Mouse (Mus musculus) CH12.LX (cell line): ENCODE data around the gene Slc12a5. TPM values are rescaled to one million over a fixed set of nuclear protein-coding genes. Genes with fewer than 3 reads are reported as not detected.

ENCODE experiments used
- DNase-seq: peaks from one replicate; pipeline ENCODE4 v3.0.0-alpha.2; 2013; ENCODE audit errors: extremely low read depth
- H3K27ac ChIP-seq: 2 replicates; pipeline ENCODE4 v1.5.1; 2012; ENCODE audit warnings: low read depth, mild to moderate bottlenecking, control low read depth, moderate library complexity; ENCODE audit not compliant: insufficient read depth
- H3K27me3 ChIP-seq: replicated peaks from 2 replicates; pipeline ENCODE3; 2012; ENCODE audit warnings: inconsistent platforms
- H3K36me3 ChIP-seq, 2 experiments: replicated peaks in 1 of 2; 2 replicates each; pipeline versions ENCODE3 to v1.6.1; 2012; ENCODE audit warnings: inconsistent platforms in 1 of 2, low read length in 1 of 2, mild to moderate bottlenecking in 1 of 2, mixed read lengths in 1 of 2, moderate library complexity in 1 of 2; ENCODE audit not compliant: control insufficient read depth in 1 of 2, insufficient read depth in 1 of 2
- H3K4me1 ChIP-seq, 2 experiments: 2 replicates each; pipeline ENCODE4 v1.6.1; 2012; ENCODE audit warnings: inconsistent platforms in 1 of 2, moderate library complexity in 1 of 2; ENCODE audit not compliant: insufficient read depth in 2 of 2, control insufficient read depth in 1 of 2
- H3K4me2 ChIP-seq: 2 replicates; pipeline ENCODE4 v1.6.1; 2012; ENCODE audit warnings: low read depth, mild to moderate bottlenecking, control low read depth; ENCODE audit not compliant: poor library complexity, insufficient read depth, severe bottlenecking
- H3K4me3 ChIP-seq, 3 experiments: fragments of 150-350 bp in 1 of 3; sonication (generic) in 1 of 3; replicated peaks in 1 of 3; 2 replicates each; pipeline versions ENCODE3 to v1.5.1; 2011 to 2012; ENCODE audit warnings: low read depth in 2 of 3, low read length in 2 of 3, mild to moderate bottlenecking in 2 of 3, moderate library complexity in 2 of 3, control low read depth in 1 of 3, improper control_type of control experiment in 1 of 3, inconsistent platforms in 1 of 3, mixed read lengths in 1 of 3; ENCODE audit not compliant: poor library complexity in 1 of 3
- H3K79me2 ChIP-seq: replicated peaks from 2 replicates; pipeline ENCODE4 v1.6.1; 2012; ENCODE audit warnings: mild to moderate bottlenecking, moderate library complexity; ENCODE audit not compliant: control insufficient read depth, poor library complexity, insufficient read depth, severe bottlenecking; ENCODE audit errors: extremely low read depth
- H3K9ac ChIP-seq: 2 replicates; pipeline ENCODE4 v1.6.1; 2012; ENCODE audit warnings: low read depth, mild to moderate bottlenecking, control low read depth, moderate library complexity; ENCODE audit not compliant: insufficient read depth
- H3K9me3 ChIP-seq: replicated peaks from 2 replicates; pipeline ENCODE3; 2012; ENCODE audit warnings: low read length, inconsistent platforms, mixed read lengths
- CHD1 ChIP-seq: IDR thresholded peaks from 2 replicates; pipeline ENCODE4 v1.6.1; 2012; ENCODE audit warnings: low read depth, low read length, improper control_type of control experiment, inconsistent platforms
- CHD2 ChIP-seq: IDR thresholded peaks from 2 replicates; pipeline ENCODE4 v1.6.1; 2011; ENCODE audit warnings: low read length, improper control_type of control experiment
- CTCF ChIP-seq, 2 experiments: IDR thresholded peaks in 1 of 2; conservative IDR thresholded peaks in 1 of 2; 2 replicates each; pipeline ENCODE4 v1.5.1; 2011 to 2012; ENCODE audit warnings: low read depth in 2 of 2, low read length in 2 of 2, improper control_type of control experiment in 1 of 2, inconsistent platforms in 1 of 2, mild to moderate bottlenecking in 1 of 2, moderate library complexity in 1 of 2
- E2F4 ChIP-seq: IDR thresholded peaks from 2 replicates; pipeline ENCODE4 v1.6.1; 2011; ENCODE audit warnings: low read depth, low read length, improper control_type of control experiment; ENCODE audit not compliant: insufficient replicate concordance
- EP300 ChIP-seq: IDR thresholded peaks from 2 replicates; pipeline ENCODE4 v1.6.1; 2011; ENCODE audit warnings: low read length, improper control_type of control experiment
- ETS1 ChIP-seq: conservative IDR thresholded peaks from 2 replicates; pipeline ENCODE4 v1.6.1; 2012; ENCODE audit warnings: low read depth, mild to moderate bottlenecking, inconsistent platforms, low read length, improper control_type of control experiment, moderate library complexity
- GABPA ChIP-seq: IDR thresholded peaks from 2 replicates; pipeline ENCODE4 v1.6.1; 2012; ENCODE audit warnings: low read depth, low read length, improper control_type of control experiment, inconsistent platforms; ENCODE audit not compliant: insufficient replicate concordance
- HCFC1 ChIP-seq: IDR thresholded peaks from 2 replicates; pipeline ENCODE4 v1.6.1; 2012; ENCODE audit warnings: low read depth, mild to moderate bottlenecking, inconsistent platforms, low read length, improper control_type of control experiment
- IRF4 ChIP-seq: IDR thresholded peaks from 2 replicates; pipeline ENCODE4 v1.6.1; 2014; ENCODE audit warnings: low read depth, mild to moderate bottlenecking, inconsistent platforms, low read length, improper control_type of control experiment
- JUND ChIP-seq: conservative IDR thresholded peaks from 2 replicates; pipeline ENCODE4 v1.6.1; 2011; ENCODE audit warnings: low read depth, low read length, improper control_type of control experiment
- MAFK ChIP-seq: IDR thresholded peaks from 2 replicates; pipeline ENCODE4 v1.6.1; 2011; ENCODE audit warnings: low read length, improper control_type of control experiment; ENCODE audit not compliant: insufficient replicate concordance
- MAX ChIP-seq: IDR thresholded peaks from 2 replicates; pipeline ENCODE4 v1.6.1; 2011; ENCODE audit warnings: low read length, improper control_type of control experiment
- MAZ ChIP-seq: IDR thresholded peaks from 2 replicates; pipeline ENCODE4 v1.6.1; 2012; ENCODE audit warnings: low read depth, mild to moderate bottlenecking, inconsistent platforms, low read length, improper control_type of control experiment, moderate library complexity
- MEF2A ChIP-seq: IDR thresholded peaks from 2 replicates; pipeline ENCODE4 v1.6.1; 2014; ENCODE audit warnings: low read depth, mild to moderate bottlenecking, inconsistent platforms, low read length, improper control_type of control experiment, borderline replicate concordance
- MYC ChIP-seq: IDR thresholded peaks from 2 replicates; pipeline ENCODE4 v1.6.1; 2011; ENCODE audit warnings: low read depth, mild to moderate bottlenecking, improper control_type of control experiment, low read length
- NELFE ChIP-seq: IDR thresholded peaks from 2 replicates; pipeline ENCODE4 v1.6.1; 2011; ENCODE audit warnings: low read depth, low read length, improper control_type of control experiment
- NRF1 ChIP-seq: IDR thresholded peaks from 2 replicates; pipeline ENCODE4 v1.6.1; 2014; ENCODE audit warnings: low read depth, mild to moderate bottlenecking, inconsistent platforms, low read length, improper control_type of control experiment, moderate library complexity
- PAX5 ChIP-seq: IDR thresholded peaks from 2 replicates; pipeline ENCODE4 v1.6.1; 2012; ENCODE audit warnings: low read length, inconsistent platforms, mixed read lengths
- POLR2AphosphoS2 ChIP-seq: IDR thresholded peaks from 2 replicates; pipeline ENCODE4 v1.6.1; 2011; ENCODE audit warnings: low read depth, low read length, improper control_type of control experiment
- RAD21 ChIP-seq: IDR thresholded peaks from 2 replicates; pipeline ENCODE4 v1.6.1; 2011; ENCODE audit warnings: low read depth, mild to moderate bottlenecking, low read length, improper control_type of control experiment, moderate library complexity
- RCOR1 ChIP-seq: conservative IDR thresholded peaks from 2 replicates; pipeline ENCODE4 v1.6.1; 2012; ENCODE audit warnings: low read depth, mild to moderate bottlenecking, inconsistent platforms, low read length, improper control_type of control experiment
- SIN3A ChIP-seq: IDR thresholded peaks from 2 replicates; pipeline ENCODE4 v1.6.1; 2012; ENCODE audit warnings: low read length, improper control_type of control experiment, inconsistent platforms
- UBTF ChIP-seq: IDR thresholded peaks from 2 replicates; pipeline ENCODE4 v1.6.1; 2012; ENCODE audit warnings: low read depth, mild to moderate bottlenecking, inconsistent platforms, low read length, improper control_type of control experiment, moderate library complexity
- USF1 ChIP-seq: IDR thresholded peaks from 2 replicates; pipeline ENCODE4 v1.6.1; 2014; ENCODE audit warnings: low read depth, mild to moderate bottlenecking, inconsistent platforms, low read length, improper control_type of control experiment
- ZC3H11A ChIP-seq: IDR thresholded peaks from 2 replicates; pipeline ENCODE4 v1.6.1; 2012; ENCODE audit warnings: low read depth, mild to moderate bottlenecking, inconsistent platforms, low read length, improper control_type of control experiment
- ZNF384 ChIP-seq: IDR thresholded peaks from 2 replicates; pipeline ENCODE4 v1.6.1; 2012; ENCODE audit warnings: low read depth, low read length, improper control_type of control experiment, inconsistent platforms
- dilution Hi-C: fragments of 300-500 bp; cut with MboI; formaldehyde crosslinking; loops from 2 replicates; pipeline ENCODE4 v1.14.3; 2020; ENCODE audit warnings: low sequenced_read_pairs; ENCODE audit not compliant: extremely low pct_unique_long_range_greater_than_20kb, extremely low pct_ligation_motif_present
- in situ Hi-C: fragments of 300-500 bp; cut with MboI; formaldehyde crosslinking; loops from 3 replicates; pipeline ENCODE4 v1.14.3; 2019; ENCODE audit warnings: low sequenced_read_pairs, low pct_ligation_motif_present, low pct_unique_long_range_greater_than_20kb, mixed read lengths
- polyA plus RNA-seq: library from polyadenylated mRNA; unstranded; fragments of >175 nt; gene quantifications from 2 replicates; pipeline ENCODE4 v1.2.1, GENCODE M21; 2012; ENCODE audit warnings: low read depth; ENCODE audit not compliant: insufficient read length
- total RNA-seq, 2 experiments: library from RNA; depleted of rRNA; stranded (reverse); fragments of 300-350 nt in 1 of 2; fragments of >200 nt in 1 of 2; gene quantifications; 2 replicates each; pipeline ENCODE4 v1.2.3; 2012 to 2014

The Slc12a5 gene
- total RNA-seq (2012; rRNA removed) (0.30 and 0.34 TPM in 2 replicates), total RNA-seq (2014; rRNA removed) (0.05 and 0.18 TPM in 2 replicates), polyA plus RNA-seq (0.71 and 0.83 TPM in 2 replicates)

GRCm38 (mm10) chr2:164960716-164961441 is at the start of gene Slc12a5:
Gene Slc12a5, plus strand, starts transcription at chr2:164960802.
- no peak within 1 kb of the TSS for H3K27ac ChIP-seq
- peaks cover 61% of the 10 kb centered on the region for H3K27me3 ChIP-seq
- no peak for TF ChIP-seq ZC3H11A
- TF ChIP-seq RCOR1, result no peak
- no peak; the same call in 1 of the 2 replicates for TF ChIP-seq HCFC1
- TF ChIP-seq UBTF, result no peak
- TF ChIP-seq MAFK, result no peak
- no peak for TF ChIP-seq CTCF (conservative IDR thresholded peaks at IDR 0.05 in 1 of 2, IDR thresholded peaks at IDR 0.05 in 1 of 2; ENCODE audit: low read depth in 2 of 2, low read length in 2 of 2)
- peaks cover 15% of the 10 kb centered on the region for H3K9me3 ChIP-seq
- peaks cover 9 to 23% of the 10 kb centered on the region in 2 experiments for H3K4me1 ChIP-seq
- H3K4me2 ChIP-seq, result peak within 1 kb of the TSS; percentile 75
- H3K36me3 ChIP-seq, result no peaks in the 10 kb centered on the region
- H3K79me2 ChIP-seq, result no peaks in the 10 kb centered on the region
- DNase-seq, result peak; percentile 37
- peak within 1 kb of the TSS; percentile 13 to 60 (median 51) for H3K4me3 ChIP-seq
- in situ Hi-C loops (loop anchor here (5.0 kb wide), 1 partner anchor 106 kb away; no protein-coding TSS in a partner anchor), dilution Hi-C loops (no loop called here)
- peak within 1 kb of the TSS; percentile 31; the same call in 1 of the 2 replicates for H3K9ac ChIP-seq

GRCm38 (mm10) chr2:164911086-164912048 is 49.2 kb upstream of the Slc12a5 start, which contains the start of gene Zfp335:
Gene Zfp335, minus strand, starts transcription at chr2:164911757.
- Histone ChIP-seq H3K36me3 (peaks cover 25 to 35% of the 10 kb centered on the region in 2 experiments), H3K4me2 (peak within 1 kb of the TSS; percentile 65), H3K27me3 (no peaks in the 10 kb centered on the region), H3K79me2 (peaks cover 10% of the 10 kb centered on the region), H3K9me3 (peaks cover 14% of the 10 kb centered on the region), H3K4me3 (peak within 1 kb of the TSS; percentile 87 to 99 (median 90)), H3K4me1 (peaks cover 12 to 33% of the 10 kb centered on the region in 2 experiments), H3K9ac (peak within 1 kb of the TSS; percentile 90), H3K27ac (peak within 1 kb of the TSS; percentile 93)
- in situ Hi-C loops (no loop called here), dilution Hi-C loops (no loop called here)
- DNase-seq, result peak; percentile 88
- TF ChIP-seq USF1 (peak; percentile 4; the same call in 1 of the 2 replicates), POLR2AphosphoS2 (peak; percentile 80; the same call in 1 of the 2 replicates), IRF4 (peak; percentile 68), NRF1 (peak; percentile 36; the same call in 1 of the 2 replicates), CTCF (conservative IDR thresholded peaks at IDR 0.05 in 1 of 2, IDR thresholded peaks at IDR 0.05 in 1 of 2; ENCODE audit: low read depth in 2 of 2, low read length in 2 of 2) (peak in 1 of 2 experiments; percentile 44; a peak in 2 of 4 replicates), MAX (peak; percentile 99), EP300 (peak; percentile 42), E2F4 (0 out of 2 replicates have a peak, but pooled peaks have one; percentile 43), MAZ (peak; percentile 70; the same call in 1 of the 2 replicates), SIN3A (peak; percentile 81; the same call in 1 of the 2 replicates), NELFE (peak; percentile 91), CHD1 (0 out of 2 replicates have a peak, but pooled peaks have one; percentile 21), RCOR1 (peak; percentile 23; the same call in 1 of the 2 replicates), MAFK (peak; percentile 36; the same call in 1 of the 2 replicates), GABPA (no peak), JUND (peak; percentile 80), ZNF384 (0 out of 2 replicates have a peak, but pooled peaks have one; percentile 29), RAD21 (no peak), MYC (no peak; the same call in none of the 2 replicates), PAX5 (no peak), CHD2 (peak; percentile 90), MEF2A (peak; percentile 72), UBTF (no peak), ETS1 (peak; percentile 66)
